Comparison of ENCODE assay signal across 8 mouse cellular contexts in genomic region chr9:58266571-58267011, GRCm38 (mm10). TPM values are rescaled to one million over a fixed set of nuclear protein-coding genes. Genes with fewer than 3 reads are reported as not detected.
DNase-seq lines count a peak whose midpoint lies in the region; ATAC-seq and TF ChIP-seq lines count a peak whose summit lies in the region.

No protein-coding gene starts in this region.

- H3K9me3 ChIP-seq in hindbrain, embryonic 14.5 days (ENCODE audit: control insufficient read depth, low read length), result no peaks in the 10 kb centered on the region
- H3K9me3 ChIP-seq in hindbrain, embryonic 16.5 days (ENCODE audit: control insufficient read depth, low read length), result no peaks in the 10 kb centered on the region
- no peaks in the 10 kb centered on the region for H3K9me3 ChIP-seq in embryonic facial prominence, embryonic 12.5 days
- H3K9me3 ChIP-seq in liver, embryonic 14.5 days (ENCODE audit: control insufficient read depth, low read length), result no peaks in the 10 kb centered on the region

- TF ChIP-seq EP300 in liver, embryonic 14.5 days (IDR thresholded peaks at IDR 0.05; ENCODE audit: low read depth), result no peak

- no peak overlapping the region for H3K4me2 ChIP-seq in hindbrain, embryonic 14.5 days (replicated peaks)
- H3K4me2 ChIP-seq in hindbrain, embryonic 16.5 days (ENCODE audit: low read length), result no peak overlapping the region
- no peak overlapping the region for H3K4me2 ChIP-seq in embryonic facial prominence, embryonic 12.5 days (replicated peaks)
- no peak overlapping the region for H3K4me2 ChIP-seq in liver, embryonic 14.5 days (ENCODE audit: low read depth)

- TF ChIP-seq CTCF in liver, embryonic 14.5 days (IDR thresholded peaks at IDR 0.05; ENCODE audit: low read depth), result no peak

- no peak for ATAC-seq in hindbrain, embryonic 14.5 days (ENCODE audit: low FRiP score)
- ATAC-seq in hindbrain, embryonic 16.5 days, result no peak
- ATAC-seq in embryonic facial prominence, embryonic 12.5 days (ENCODE audit: insufficient number of reproducible peaks, insufficient read depth, low FRiP score, low TSS enrichment), result no peak
- no peak for ATAC-seq in liver, embryonic 14.5 days (ENCODE audit: insufficient read depth)
- ATAC-seq in inflammation-experienced regulatory T-cells, adult 6 months, result no peak

- H3K4me3 ChIP-seq in hindbrain, embryonic 14.5 days (replicated peaks; ENCODE audit: low read length), result no peak overlapping the region
- H3K4me3 ChIP-seq in hindbrain, embryonic 16.5 days (ENCODE audit: low read length), result no peak overlapping the region
- no peak overlapping the region for H3K4me3 ChIP-seq in embryonic facial prominence, embryonic 12.5 days
- H3K4me3 ChIP-seq in liver, embryonic 14.5 days (ENCODE audit: insufficient read depth in 1 of 2, low read depth in 2 of 2, low read length in 2 of 2), result no peak overlapping the region

- no peak for DNase-seq in hindbrain, embryonic 14.5 days (ENCODE audit: low spot score)
- DNase-seq in A20 (ENCODE audit: low read depth, low spot score), result peak; percentile 87
- no peak for DNase-seq in liver, embryonic 14.5 days (ENCODE audit: low read depth in 3 of 3, low spot score in 3 of 3)
- DNase-seq in layer of hippocampus, postnatal 14 days (ENCODE audit: low spot score in 2 of 2), result no peak
- DNase-seq in frontal cortex, postnatal 10 days (ENCODE audit: low spot score in 2 of 2), result no peak

- peaks cover 20% of the 10 kb centered on the region for H3K36me3 ChIP-seq in hindbrain, embryonic 14.5 days (replicated peaks; ENCODE audit: control insufficient read depth, insufficient read depth)
- H3K36me3 ChIP-seq in hindbrain, embryonic 16.5 days (ENCODE audit: control insufficient read depth, insufficient read depth, low read length), result peaks cover 13% of the 10 kb centered on the region
- peaks cover 12% of the 10 kb centered on the region for H3K36me3 ChIP-seq in embryonic facial prominence, embryonic 12.5 days
- no peaks in the 10 kb centered on the region for H3K36me3 ChIP-seq in liver, embryonic 14.5 days (replicated peaks; ENCODE audit: control insufficient read depth, insufficient read depth, low read depth)

- WGBS in hindbrain, embryonic 14.5 days, result 45% methylated on average over 4 of the region's 4 CpGs
- 40% methylated on average over 4 of the region's 4 CpGs for WGBS in hindbrain, embryonic 16.5 days
- 32% methylated on average over 4 of the region's 4 CpGs for WGBS in embryonic facial prominence, embryonic 12.5 days
- 11% methylated on average over 4 of the region's 4 CpGs for WGBS in liver, embryonic 14.5 days (ENCODE audit: insufficient replicate concordance)

- H3K27me3 ChIP-seq in hindbrain, embryonic 14.5 days (ENCODE audit: control insufficient read depth, insufficient read depth, low read length), result no peaks in the 10 kb centered on the region
- no peaks in the 10 kb centered on the region for H3K27me3 ChIP-seq in hindbrain, embryonic 16.5 days (replicated peaks; ENCODE audit: control insufficient read depth, insufficient read depth, low read length)
- H3K27me3 ChIP-seq in embryonic facial prominence, embryonic 12.5 days, result no peaks in the 10 kb centered on the region
- H3K27me3 ChIP-seq in liver, embryonic 14.5 days (ENCODE audit: control insufficient read depth, insufficient read depth, low read length), result no peaks in the 10 kb centered on the region

- H3K27ac ChIP-seq in hindbrain, embryonic 14.5 days, result peak overlapping the region; percentile 16; the same call in 1 of the 2 replicates
- no peak overlapping the region for H3K27ac ChIP-seq in hindbrain, embryonic 16.5 days (ENCODE audit: low read depth, low read length)
- H3K27ac ChIP-seq in embryonic facial prominence, embryonic 12.5 days, result peak overlapping the region; percentile 72
- peak overlapping the region; percentile 12; the same call in 1 of the 2 replicates for H3K27ac ChIP-seq in liver, embryonic 14.5 days

- H3K4me1 ChIP-seq in hindbrain, embryonic 14.5 days (replicated peaks; ENCODE audit: control insufficient read depth, insufficient read depth, low read length), result no peaks in the 10 kb centered on the region
- H3K4me1 ChIP-seq in hindbrain, embryonic 16.5 days (ENCODE audit: control insufficient read depth, insufficient read depth, low read depth, low read length), result no peaks in the 10 kb centered on the region
- peaks cover 12% of the 10 kb centered on the region for H3K4me1 ChIP-seq in embryonic facial prominence, embryonic 12.5 days
- H3K4me1 ChIP-seq in liver, embryonic 14.5 days (replicated peaks; ENCODE audit: control insufficient read depth in 2 of 2, insufficient read depth in 2 of 2, low read length in 1 of 2), result peaks cover 0 to 10% of the 10 kb centered on the region in 2 experiments; a peak in 2 of 4 replicates

- H3K9ac ChIP-seq in hindbrain, embryonic 14.5 days, result no peak overlapping the region
- H3K9ac ChIP-seq in hindbrain, embryonic 16.5 days (ENCODE audit: low read depth, low read length), result no peak overlapping the region
- no peak overlapping the region; the same call in 1 of the 2 replicates for H3K9ac ChIP-seq in embryonic facial prominence, embryonic 12.5 days
- no peak overlapping the region for H3K9ac ChIP-seq in liver, embryonic 14.5 days (replicated peaks)

RNA-seq across cellular contexts. Expression of gene Stoml1, which starts 13.6 kb away (rescaled TPM):
- polyA plus RNA-seq in hindbrain, embryonic 14.5 days (2014; fragmentation: Nextera tagmentation; extraction: Ambion mirVana), result 103 TPM in 2 replicates
- polyA plus RNA-seq in hindbrain, embryonic 16.5 days (2015; fragmentation: Nextera tagmentation; extraction: Ambion mirVana), result 141 and 142 TPM in 2 replicates
- 40.9 and 44.2 TPM in 2 replicates for polyA plus RNA-seq in embryonic facial prominence, embryonic 12.5 days (2016; fragmentation: Nextera tagmentation; extraction: Ambion mirVana)
- 4.1 and 4.8 TPM in 2 replicates for polyA plus RNA-seq in liver, embryonic 14.5 days (2012; rRNA removed)
- 2.5 and 3.8 TPM in 2 replicates for polyA plus RNA-seq in liver, embryonic 14.5 days (2014; fragmentation: Nextera tagmentation; extraction: Ambion mirVana)
- polyA plus RNA-seq in inflammation-experienced regulatory T-cells, adult 6 months (2017; shearing (Covaris generic)), result 10 to 100 TPM; 11.9 to 42.4 (median 32.1) TPM
- total RNA-seq in layer of hippocampus, postnatal 14 days (2021), result 10 to 100 TPM; 78.5 to 79.8 TPM

RNA-seq across cellular contexts. Expression of gene Pml, which starts 17.0 kb away (rescaled TPM):
- 4.3 and 4.4 TPM in 2 replicates for polyA plus RNA-seq in hindbrain, embryonic 14.5 days (2014; fragmentation: Nextera tagmentation; extraction: Ambion mirVana)
- 3.9 and 6.0 TPM in 2 replicates for polyA plus RNA-seq in hindbrain, embryonic 16.5 days (2015; fragmentation: Nextera tagmentation; extraction: Ambion mirVana)
- polyA plus RNA-seq in embryonic facial prominence, embryonic 12.5 days (2016; fragmentation: Nextera tagmentation; extraction: Ambion mirVana), result 14.0 and 16.0 TPM in 2 replicates
- 16.7 and 17.6 TPM in 2 replicates for polyA plus RNA-seq in liver, embryonic 14.5 days (2012; rRNA removed)
- polyA plus RNA-seq in liver, embryonic 14.5 days (2014; fragmentation: Nextera tagmentation; extraction: Ambion mirVana), result 17.1 and 19.3 TPM in 2 replicates
- 10 to 100 TPM; 40.6 to 53.9 (median 40.9) TPM for polyA plus RNA-seq in inflammation-experienced regulatory T-cells, adult 6 months (2017; shearing (Covaris generic))
- 1 to 10 TPM; 8.5 to 9.8 TPM for total RNA-seq in layer of hippocampus, postnatal 14 days (2021)

RNA-seq across cellular contexts. Expression of gene Loxl1, which starts 46.4 kb away (rescaled TPM):
- 7.9 and 9.6 TPM in 2 replicates for polyA plus RNA-seq in hindbrain, embryonic 14.5 days (2014; fragmentation: Nextera tagmentation; extraction: Ambion mirVana)
- polyA plus RNA-seq in hindbrain, embryonic 16.5 days (2015; fragmentation: Nextera tagmentation; extraction: Ambion mirVana), result 7.4 and 10.2 TPM in 2 replicates
- 27.5 and 29.3 TPM in 2 replicates for polyA plus RNA-seq in embryonic facial prominence, embryonic 12.5 days (2016; fragmentation: Nextera tagmentation; extraction: Ambion mirVana)
- polyA plus RNA-seq in liver, embryonic 14.5 days (2012; rRNA removed), result 0.89 and 1.2 TPM in 2 replicates
- 0.80 and 1.1 TPM in 2 replicates for polyA plus RNA-seq in liver, embryonic 14.5 days (2014; fragmentation: Nextera tagmentation; extraction: Ambion mirVana)
- not detected for polyA plus RNA-seq in inflammation-experienced regulatory T-cells, adult 6 months (2017; shearing (Covaris generic))
- total RNA-seq in layer of hippocampus, postnatal 14 days (2021), result 1 to 10 TPM; 3.6 to 6.2 TPM
